ENCODE assay signal across 24 mouse cellular contexts in the genomic region with DNA sequence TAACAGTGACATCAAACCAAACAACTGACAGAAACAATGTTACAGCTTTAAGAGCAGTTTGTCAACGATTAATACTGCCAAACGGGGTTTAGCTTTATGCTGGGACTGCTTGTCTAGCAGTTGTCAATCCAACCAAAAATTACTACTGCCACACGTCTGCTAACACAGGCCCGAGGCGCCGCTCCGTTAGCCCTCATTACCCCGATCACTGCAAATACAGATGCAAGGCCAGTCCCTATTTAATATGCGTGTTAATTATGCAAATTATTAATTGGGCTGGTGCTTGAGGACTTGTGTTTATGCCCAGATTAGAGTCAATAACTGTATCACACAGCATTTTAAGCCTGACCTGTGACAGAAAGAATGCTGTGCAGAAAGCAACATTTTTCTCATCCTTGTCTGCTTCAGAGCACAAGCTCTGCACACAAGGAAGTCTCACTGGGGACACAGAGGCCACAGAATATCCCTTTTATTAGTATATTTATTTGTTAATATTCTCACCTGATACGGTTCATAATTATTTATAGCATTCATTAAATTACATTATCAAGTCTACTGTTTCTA.
DNase-seq lines count a peak whose midpoint lies in the region; ATAC-seq and TF ChIP-seq lines count a peak whose summit lies in the region.
"Had no signal": no experiment of that assay in that cellular context is flagged by ENCODE, and none has a peak within 500 bp of the region (broad histone marks: within the 10 kb centered on the region; RNA-seq: fewer than 3 reads in every experiment).

No protein-coding gene starts in this region.

- no peaks in the 10 kb centered on the region for H3K27me3 ChIP-seq in forebrain, embryonic 12.5 days
- H3K27me3 ChIP-seq in forebrain, embryonic 10.5 days (ENCODE audit: poor library complexity, severe bottlenecking) = no peaks in the 10 kb centered on the region
- H3K27me3 ChIP-seq in neural tube, embryonic 13.5 days = no peaks in the 10 kb centered on the region
- no peaks in the 10 kb centered on the region for H3K27me3 ChIP-seq in hindbrain, embryonic 15.5 days
- no peaks in the 10 kb centered on the region for H3K27me3 ChIP-seq in midbrain, postnatal 0 days (ENCODE audit: insufficient read depth, low read length)
- H3K27me3 ChIP-seq: CH12.LX; embryonic facial prominence, embryonic 12.5 days; limb, embryonic 12.5 days; liver, embryonic 13.5 days; stomach, embryonic 15.5 days had no signal

- no peak for TF ChIP-seq CTCF in midbrain, postnatal 0 days (IDR thresholded peaks at IDR 0.05)

- peak; percentile 55; the same call in 1 of the 2 replicates for ATAC-seq in forebrain, embryonic 12.5 days (ENCODE audit: low FRiP score)
- peak; percentile 75 for ATAC-seq in neural tube, embryonic 13.5 days (ENCODE audit: low read depth)
- ATAC-seq in hindbrain, embryonic 15.5 days (ENCODE audit: low FRiP score, low read depth) = peak; percentile 38; the same call in 1 of the 2 replicates
- no peak for ATAC-seq in midbrain, postnatal 0 days (ENCODE audit: low FRiP score)
- ATAC-seq in activated CD4-positive, CD25-positive, alpha-beta regulatory T cell, adult 4 months = no peak
- ATAC-seq: intestine, postnatal 0 days had no signal

- DNase-seq in forebrain, embryonic 10.5 days (ENCODE audit: extremely low spot score, low spot score) = no peak
- DNase-seq in neural tube, embryonic 10.5 days (ENCODE audit: extremely low spot score, low spot score) = no peak
- DNase-seq in midbrain, postnatal 0 days (ENCODE audit: low spot score) = peak; percentile 28
- no peak for DNase-seq in adrenal gland, postnatal 4 days (ENCODE audit: low spot score in 2 of 2)
- DNase-seq: adrenal gland, postnatal 36 days; cerebellum, adult 8-10 months; gastrocnemius, postnatal 25 days; heart, adult 2 months; heart, postnatal 36 days; liver, embryonic 13.5 days; lung, embryonic 14.5 days; lung, postnatal 36 days; right cerebral cortex, postnatal 14 days; thymus, adult 18-20 months had no signal

- H3K4me3 ChIP-seq in forebrain, embryonic 12.5 days (replicated peaks) = no peak overlapping the region
- H3K4me3 ChIP-seq in forebrain, embryonic 10.5 days = no peak overlapping the region
- H3K4me3 ChIP-seq in neural tube, embryonic 13.5 days = no peak overlapping the region
- H3K4me3 ChIP-seq in hindbrain, embryonic 15.5 days = no peak overlapping the region
- H3K4me3 ChIP-seq in midbrain, postnatal 0 days (ENCODE audit: low read depth, low read length) = no peak overlapping the region
- H3K4me3 ChIP-seq: embryonic facial prominence, embryonic 12.5 days; erythroblast, embryonic 14.5 days; heart, adult 2 months; limb, embryonic 12.5 days; liver, embryonic 13.5 days; stomach, embryonic 15.5 days had no signal

- H3K36me3 ChIP-seq in forebrain, embryonic 12.5 days (replicated peaks) = no peaks in the 10 kb centered on the region
- no peaks in the 10 kb centered on the region for H3K36me3 ChIP-seq in forebrain, embryonic 10.5 days (replicated peaks)
- no peaks in the 10 kb centered on the region for H3K36me3 ChIP-seq in neural tube, embryonic 13.5 days
- H3K36me3 ChIP-seq in hindbrain, embryonic 15.5 days = no peaks in the 10 kb centered on the region
- H3K36me3 ChIP-seq in midbrain, postnatal 0 days (ENCODE audit: insufficient read depth, low read length) = no peaks in the 10 kb centered on the region
- H3K36me3 ChIP-seq: embryonic facial prominence, embryonic 12.5 days; limb, embryonic 12.5 days; liver, embryonic 13.5 days; stomach, embryonic 15.5 days had no signal

- WGBS in forebrain, embryonic 12.5 days = 52% methylated on average over 10 of the region's 10 CpGs
- WGBS in forebrain, embryonic 10.5 days = 89% methylated on average over 10 of the region's 10 CpGs
- 34% methylated on average over 10 of the region's 10 CpGs for WGBS in neural tube, embryonic 13.5 days
- 36% methylated on average over 10 of the region's 10 CpGs for WGBS in hindbrain, embryonic 15.5 days
- WGBS in midbrain, postnatal 0 days = 55% methylated on average over 10 of the region's 10 CpGs

- no peak overlapping the region for H3K4me2 ChIP-seq in forebrain, embryonic 12.5 days
- H3K4me2 ChIP-seq in neural tube, embryonic 13.5 days = no peak overlapping the region
- H3K4me2 ChIP-seq in hindbrain, embryonic 15.5 days = 0 out of 2 replicates have a peak overlapping the region, but pooled peaks have one; percentile 21
- H3K4me2 ChIP-seq in midbrain, postnatal 0 days (ENCODE audit: low read depth, low read length, poor library complexity, severe bottlenecking) = no peak overlapping the region
- H3K4me2 ChIP-seq: embryonic facial prominence, embryonic 12.5 days; limb, embryonic 12.5 days; liver, embryonic 13.5 days; lung, embryonic 14.5 days; stomach, embryonic 15.5 days had no signal

- H3K9ac ChIP-seq in forebrain, embryonic 12.5 days = no peak overlapping the region
- H3K9ac ChIP-seq in neural tube, embryonic 13.5 days = peak overlapping the region; percentile 48; the same call in 1 of the 2 replicates
- 0 out of 2 replicates have a peak overlapping the region, but pooled peaks have one; percentile 19 for H3K9ac ChIP-seq in hindbrain, embryonic 15.5 days
- H3K9ac ChIP-seq in midbrain, postnatal 0 days (replicated peaks; ENCODE audit: low read length, poor library complexity, severe bottlenecking) = no peak overlapping the region
- H3K9ac ChIP-seq: embryonic facial prominence, embryonic 12.5 days; limb, embryonic 12.5 days; liver, embryonic 13.5 days; lung, embryonic 14.5 days; stomach, embryonic 15.5 days had no signal

- H3K4me1 ChIP-seq in forebrain, embryonic 12.5 days = peaks cover 24% of the 10 kb centered on the region
- H3K4me1 ChIP-seq in forebrain, embryonic 10.5 days = peaks cover 39% of the 10 kb centered on the region
- peaks cover 50% of the 10 kb centered on the region for H3K4me1 ChIP-seq in neural tube, embryonic 13.5 days (replicated peaks)
- peaks cover 32% of the 10 kb centered on the region for H3K4me1 ChIP-seq in hindbrain, embryonic 15.5 days (replicated peaks)
- H3K4me1 ChIP-seq in midbrain, postnatal 0 days (ENCODE audit: insufficient read depth, low read length) = peaks cover 4% of the 10 kb centered on the region; the same call in 1 of the 2 replicates
- H3K4me1 ChIP-seq: liver, embryonic 13.5 days; stomach, embryonic 15.5 days had no signal

- H3K27ac ChIP-seq in forebrain, embryonic 12.5 days = no peak overlapping the region
- H3K27ac ChIP-seq in forebrain, embryonic 10.5 days = no peak overlapping the region
- peak overlapping the region; percentile 74 for H3K27ac ChIP-seq in neural tube, embryonic 13.5 days (replicated peaks)
- peak overlapping the region; percentile 45 for H3K27ac ChIP-seq in hindbrain, embryonic 15.5 days (replicated peaks)
- no peak overlapping the region for H3K27ac ChIP-seq in midbrain, postnatal 0 days (ENCODE audit: low read depth, low read length)
- H3K27ac ChIP-seq: embryonic facial prominence, embryonic 12.5 days; heart, adult 2 months; limb, embryonic 12.5 days; liver, embryonic 13.5 days; stomach, embryonic 15.5 days had no signal

- no peaks in the 10 kb centered on the region for H3K9me3 ChIP-seq in forebrain, embryonic 12.5 days
- H3K9me3 ChIP-seq in forebrain, embryonic 10.5 days = no peaks in the 10 kb centered on the region
- H3K9me3 ChIP-seq in neural tube, embryonic 13.5 days = no peaks in the 10 kb centered on the region
- no peaks in the 10 kb centered on the region for H3K9me3 ChIP-seq in hindbrain, embryonic 15.5 days
- no peaks in the 10 kb centered on the region for H3K9me3 ChIP-seq in midbrain, postnatal 0 days (ENCODE audit: low read length)
- H3K9me3 ChIP-seq: embryonic facial prominence, embryonic 12.5 days; limb, embryonic 12.5 days; liver, embryonic 13.5 days; stomach, embryonic 15.5 days had no signal

Comparison
In these comparisons a context has a peak if more than half of its experiments do, and no peak if none do; other contexts are left out.
1. ATAC-seq: peak in forebrain, embryonic 12.5 days (single experiment), neural tube, embryonic 13.5 days (single experiment) and hindbrain, embryonic 15.5 days (single experiment); none in midbrain, postnatal 0 days (single experiment) and activated CD4-positive, CD25-positive, alpha-beta regulatory T cell, adult 4 months (single experiment).
2. H3K27ac ChIP-seq: peak in neural tube, embryonic 13.5 days (single experiment) and hindbrain, embryonic 15.5 days (single experiment); none in forebrain, embryonic 12.5 days (single experiment), forebrain, embryonic 10.5 days (single experiment) and midbrain, postnatal 0 days (single experiment).
3. H3K9ac ChIP-seq: peak in neural tube, embryonic 13.5 days (single experiment) and hindbrain, embryonic 15.5 days (single experiment); none in forebrain, embryonic 12.5 days (single experiment) and midbrain, postnatal 0 days (single experiment).